Mouse (Mus musculus) hindbrain, embryonic 12.5 days (tissue): ENCODE measurements at regions not wholly inside any gene's neighbourhood (a gene's known extent, or its start where the extent isn't known, plus 50 kb on each side); places are given as distances from the start of the nearest gene placed in this dataset.
"Not testable (repeated sequence)": the region's sequence is repeated elsewhere in the genome, so short reads cannot be mapped to it uniquely, and the experiment has no call there.

ENCODE experiments used
- ATAC-seq: fragments of 200-750 bp; cut with Nextera tagmentation; 2 replicates; pipeline ENCODE4 v1.8.0; 2017; ENCODE audit warnings: moderate TSS enrichment; ENCODE audit not compliant: low FRiP score
- H3K27ac ChIP-seq: fragments of 300-500 bp; sonication (generic); 2 replicates; pipeline ENCODE4 v1.5.1; 2016; ENCODE audit warnings: mild to moderate bottlenecking
- H3K27me3 ChIP-seq: fragments of 300-500 bp; sonication (generic); 2 replicates; pipeline ENCODE4 v1.6.1; 2016; ENCODE audit warnings: mild to moderate bottlenecking
- H3K36me3 ChIP-seq: fragments of 300-500 bp; sonication (generic); 2 replicates; pipeline ENCODE4 v1.6.1; 2016; ENCODE audit warnings: mild to moderate bottlenecking
- H3K4me1 ChIP-seq: fragments of 300-500 bp; sonication (generic); 2 replicates; pipeline ENCODE4 v1.6.1; 2016
- H3K4me2 ChIP-seq: fragments of 300-500 bp; sonication (generic); replicated peaks from 2 replicates; pipeline ENCODE4 v1.6.1; 2016; ENCODE audit warnings: mild to moderate bottlenecking
- H3K4me3 ChIP-seq: fragments of 300-500 bp; sonication (generic); 2 replicates; pipeline ENCODE4 v1.5.1; 2016; ENCODE audit warnings: mild to moderate bottlenecking
- H3K9ac ChIP-seq: fragments of 300-500 bp; sonication (generic); 2 replicates; pipeline ENCODE4 v1.6.1; 2016; ENCODE audit warnings: mild to moderate bottlenecking, moderate library complexity
- H3K9me3 ChIP-seq: fragments of 300-500 bp; sonication (generic); replicated peaks from 2 replicates; pipeline ENCODE4 v1.6.1; 2016; ENCODE audit warnings: mild to moderate bottlenecking
- WGBS: fragments of 180-500 bp; shearing (Covaris S2); methylation state at CpG from one replicate; pipeline ENCODE4 v1.1.7; 2016; 5-methylcytosine and 5-hydroxymethylcytosine counted together

GRCm38 (mm10) chr16:42586196-42586595 is 245.7 kb upstream of the Gap43 start:
- no peaks in the 10 kb centered on the region for H3K27me3 ChIP-seq
- H3K9me3 ChIP-seq, result no peaks in the 10 kb centered on the region
- H3K4me3 ChIP-seq, result no peak overlapping the region
- no peaks in the 10 kb centered on the region for H3K4me1 ChIP-seq
- H3K9ac ChIP-seq, result no peak overlapping the region
- H3K36me3 ChIP-seq, result no peaks in the 10 kb centered on the region
- H3K4me2 ChIP-seq, result no peak overlapping the region
- no peak for ATAC-seq
- no peak overlapping the region for H3K27ac ChIP-seq

- Histone ChIP-seq H3K4me1 (peaks cover 15% of the 10 kb centered on the region), H3K27ac (peak overlapping the region; percentile 89), H3K9ac (no peak overlapping the region), H3K27me3 (no peaks in the 10 kb centered on the region), H3K4me3 (no peak overlapping the region), H3K36me3 (no peaks in the 10 kb centered on the region), H3K4me2 (peak overlapping the region; percentile 38), H3K9me3 (no peaks in the 10 kb centered on the region)
- 2% methylated on average over 7 of the region's 7 CpGs for WGBS
- peak; percentile 98 for ATAC-seq
These were observed 235.1 kb upstream of the Gap43 start for GRCm38 (mm10) chr16:42575517-42575946.

GRCm38 (mm10) chr16:42574978-42575377 is 234.5 kb upstream of the Gap43 start:
- ATAC-seq, result peak; percentile 4; the same call in 1 of the 2 replicates
- no peaks in the 10 kb centered on the region for H3K36me3 ChIP-seq
- H3K4me2 ChIP-seq, result no peak overlapping the region
- no peak overlapping the region for H3K4me3 ChIP-seq
- H3K27me3 ChIP-seq, result no peaks in the 10 kb centered on the region
- no peaks in the 10 kb centered on the region for H3K9me3 ChIP-seq
- H3K4me1 ChIP-seq, result peaks cover 20% of the 10 kb centered on the region
- no peak overlapping the region for H3K9ac ChIP-seq
- peak overlapping the region; percentile 89 for H3K27ac ChIP-seq
- WGBS, result 8% methylated on average over 1 of the region's 1 CpGs

GRCm38 (mm10) chr16:42570246-42570996 is 230.0 kb upstream of the Gap43 start:
- no peak overlapping the region for H3K4me2 ChIP-seq
- H3K9ac ChIP-seq, result no peak overlapping the region
- peak; percentile 56; the same call in 1 of the 2 replicates for ATAC-seq
- no peaks in the 10 kb centered on the region for H3K9me3 ChIP-seq
- H3K4me3 ChIP-seq, result no peak overlapping the region
- 68% methylated on average over 6 of the region's 6 CpGs for WGBS
- peaks cover 12% of the 10 kb centered on the region for H3K4me1 ChIP-seq
- no peaks in the 10 kb centered on the region for H3K27me3 ChIP-seq
- no peaks in the 10 kb centered on the region for H3K36me3 ChIP-seq
- 0 out of 2 replicates have a peak overlapping the region, but pooled peaks have one; percentile 24 for H3K27ac ChIP-seq

- Histone ChIP-seq H3K4me1 (peaks cover 6% of the 10 kb centered on the region; the same call in 1 of the 2 replicates), H3K4me3 (no peak overlapping the region), H3K9ac (no peak overlapping the region), H3K27ac (no peak overlapping the region), H3K36me3 (no peaks in the 10 kb centered on the region), H3K4me2 (no peak overlapping the region), H3K27me3 (no peaks in the 10 kb centered on the region), H3K9me3 (no peaks in the 10 kb centered on the region)
- ATAC-seq, result no peak
- WGBS, result 78% methylated on average over 2 of the region's 2 CpGs
These were observed 228.9 kb upstream of the Gap43 start for GRCm38 (mm10) chr16:42569335-42569734.

GRCm38 (mm10) chr16:42549591-42549990 is 209.1 kb upstream of the Gap43 start:
- ATAC-seq, result no peak
- Histone ChIP-seq H3K9me3 (no peaks in the 10 kb centered on the region), H3K36me3 (no peaks in the 10 kb centered on the region), H3K4me2 (no peak overlapping the region), H3K4me1 (peaks cover 10% of the 10 kb centered on the region), H3K27ac (no peak overlapping the region), H3K4me3 (no peak overlapping the region), H3K27me3 (no peaks in the 10 kb centered on the region), H3K9ac (no peak overlapping the region)
- WGBS, result 64% methylated on average over 1 of the region's 1 CpGs

- ATAC-seq, result peak; percentile 79
- no peak overlapping the region; the same call in 1 of the 2 replicates for H3K27ac ChIP-seq
These were observed 206.0 kb upstream of the Gap43 start for GRCm38 (mm10) chr16:42546229-42547163.

GRCm38 (mm10) chr16:42517321-42517720 is 176.9 kb upstream of the Gap43 start:
- Histone ChIP-seq H3K27me3 (no peaks in the 10 kb centered on the region), H3K9me3 (no peaks in the 10 kb centered on the region), H3K9ac (no peak overlapping the region), H3K4me2 (no peak overlapping the region), H3K4me1 (no peaks in the 10 kb centered on the region), H3K27ac (no peak overlapping the region), H3K4me3 (no peak overlapping the region), H3K36me3 (no peaks in the 10 kb centered on the region)
- ATAC-seq, result no peak
- 81% methylated on average over 4 of the region's 4 CpGs for WGBS

More at GRCm38 (mm10) chr16:42546229-42547163, 206.0 kb upstream of the Gap43 start:
- H3K4me1 ChIP-seq, result peaks cover 10% of the 10 kb centered on the region
- H3K9ac ChIP-seq, result no peak overlapping the region
- no peak overlapping the region for H3K4me2 ChIP-seq
- WGBS, result 14% methylated on average over 14 of the region's 14 CpGs
- no peaks in the 10 kb centered on the region for H3K9me3 ChIP-seq
- H3K36me3 ChIP-seq, result no peaks in the 10 kb centered on the region
- H3K4me3 ChIP-seq, result no peak overlapping the region
- H3K27me3 ChIP-seq, result no peaks in the 10 kb centered on the region

GRCm38 (mm10) chr16:42515929-42516328 is 175.5 kb upstream of the Gap43 start:
- no peaks in the 10 kb centered on the region for H3K4me1 ChIP-seq
- ATAC-seq, result no peak
- no peaks in the 10 kb centered on the region for H3K36me3 ChIP-seq
- no peak overlapping the region for H3K27ac ChIP-seq
- H3K9me3 ChIP-seq, result no peaks in the 10 kb centered on the region
- no peak overlapping the region for H3K4me3 ChIP-seq
- H3K27me3 ChIP-seq, result no peaks in the 10 kb centered on the region
- no peak overlapping the region for H3K4me2 ChIP-seq
- 80% methylated on average over 3 of the region's 3 CpGs for WGBS
- H3K9ac ChIP-seq, result no peak overlapping the region

GRCm38 (mm10) chr16:42505107-42505506 is 164.7 kb upstream of the Gap43 start:
- Histone ChIP-seq H3K4me2 (no peak overlapping the region), H3K36me3 (no peaks in the 10 kb centered on the region), H3K27ac (no peak overlapping the region), H3K9me3 (no peaks in the 10 kb centered on the region), H3K4me3 (no peak overlapping the region), H3K4me1 (no peaks in the 10 kb centered on the region), H3K27me3 (no peaks in the 10 kb centered on the region), H3K9ac (no peak overlapping the region)
- WGBS, result 46% methylated on average over 9 of the region's 9 CpGs
- ATAC-seq, result no peak

GRCm38 (mm10) chr16:42501713-42502112 is 161.3 kb upstream of the Gap43 start:
- Histone ChIP-seq H3K9me3 (no peaks in the 10 kb centered on the region), H3K27ac (no peak overlapping the region), H3K36me3 (no peaks in the 10 kb centered on the region), H3K4me2 (no peak overlapping the region), H3K27me3 (no peaks in the 10 kb centered on the region), H3K9ac (no peak overlapping the region), H3K4me3 (no peak overlapping the region), H3K4me1 (no peaks in the 10 kb centered on the region)
- no peak for ATAC-seq
- WGBS, result 85% methylated on average over 2 of the region's 2 CpGs

GRCm38 (mm10) chr16:42501109-42501508 is 160.7 kb upstream of the Gap43 start:
- 41% methylated on average over 3 of the region's 3 CpGs for WGBS
- not testable (repeated sequence) for H3K9me3 ChIP-seq, ATAC-seq, H3K27me3 ChIP-seq, H3K27ac ChIP-seq, H3K4me2 ChIP-seq, H3K36me3 ChIP-seq, H3K9ac ChIP-seq, H3K4me1 ChIP-seq, H3K4me3 ChIP-seq
